Mouse (Mus musculus): ENCODE data around the gene Mettl9.

DNA sequence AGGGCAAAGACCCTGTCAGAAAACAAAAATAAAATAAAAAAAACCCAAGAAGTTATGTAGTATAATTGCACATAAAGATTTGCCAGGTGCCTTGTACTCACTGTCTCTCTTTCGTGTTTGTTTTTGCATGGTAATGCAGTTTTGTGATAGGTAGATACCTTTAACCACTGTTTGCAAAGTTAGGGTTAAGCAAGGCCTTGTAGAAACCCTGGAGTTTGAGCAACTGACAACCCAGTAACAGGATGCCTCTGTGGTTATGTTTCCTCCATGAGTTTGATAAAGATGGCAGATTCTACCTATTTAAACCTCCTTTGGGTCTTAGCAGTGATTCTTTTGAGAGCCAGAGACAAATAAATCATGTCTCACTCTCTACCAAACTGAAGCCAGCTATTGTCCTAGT, 9.3 kb downstream of the Mettl9 start:
- TF ChIP-seq CTCF (IDR thresholded peaks at IDR 0.05; ENCODE audit: insufficient read depth, low read length) (no peak), POLR2A (IDR thresholded peaks at IDR 0.05; ENCODE audit: borderline replicate concordance, extremely low read depth, low read depth, low read length) (no peak)

Measured in lung, adult 2 months (tissue).